Mouse (Mus musculus): Measurements from ENCODE around the gene Plxna2. TPM values are rescaled to one million over a fixed set of nuclear protein-coding genes. Genes with fewer than 3 reads are reported as not detected.
A peak's percentile ranks its signal among the peaks of the same experiment; 100 is the strongest.

The Plxna2 gene
- total RNA-seq, 2 experiments from 2014 or later: 0.09 to 1.5 TPM

GRCm38 (mm10) chr1:194693063-194693462 is 75.0 kb downstream of the Plxna2 start:
- ATAC-seq (replicated peaks; ENCODE audit: low FRiP score, low TSS enrichment, poor library complexity, severe bottlenecking): no peak

- ATAC-seq (replicated peaks; ENCODE audit: low FRiP score, low TSS enrichment, poor library complexity, severe bottlenecking): no peak
Measured at GRCm38 (mm10) chr1:194693488-194693887, 75.5 kb downstream of the Plxna2 start.

- ATAC-seq (replicated peaks; ENCODE audit: low FRiP score, low TSS enrichment, poor library complexity, severe bottlenecking): no peak
Measured at GRCm38 (mm10) chr1:194694805-194695204, 76.8 kb downstream of the Plxna2 start.

- no peak for ATAC-seq (replicated peaks; ENCODE audit: low FRiP score, low TSS enrichment, poor library complexity, severe bottlenecking)
Measured at GRCm38 (mm10) chr1:194697439-194697838, 79.4 kb downstream of the Plxna2 start.

GRCm38 (mm10) chr1:194699321-194699720 is 81.3 kb downstream of the Plxna2 start:
- no peak for ATAC-seq (replicated peaks; ENCODE audit: low FRiP score, low TSS enrichment, poor library complexity, severe bottlenecking)

- ATAC-seq (replicated peaks; ENCODE audit: low FRiP score, low TSS enrichment, poor library complexity, severe bottlenecking): no peak
Measured at GRCm38 (mm10) chr1:194703235-194703634, 85.2 kb downstream of the Plxna2 start.

GRCm38 (mm10) chr1:194704171-194704855 is 86.3 kb downstream of the Plxna2 start:
- ATAC-seq (replicated peaks; ENCODE audit: low FRiP score, low TSS enrichment, poor library complexity, severe bottlenecking): peak; percentile 58; the same call in 1 of the 2 replicates

- ATAC-seq (replicated peaks; ENCODE audit: low FRiP score, low TSS enrichment, poor library complexity, severe bottlenecking): peak; percentile 61; the same call in 1 of the 2 replicates
Measured at GRCm38 (mm10) chr1:194706566-194706965, 88.5 kb downstream of the Plxna2 start.

- no peak for ATAC-seq (replicated peaks; ENCODE audit: low FRiP score, low TSS enrichment, poor library complexity, severe bottlenecking)
Measured at GRCm38 (mm10) chr1:194712373-194712772, 94.4 kb downstream of the Plxna2 start.

GRCm38 (mm10) chr1:194714138-194715031 is 96.4 kb downstream of the Plxna2 start:
- no peak for ATAC-seq (replicated peaks; ENCODE audit: low FRiP score, low TSS enrichment, poor library complexity, severe bottlenecking)

GRCm38 (mm10) chr1:194717451-194717874 is 99.4 kb downstream of the Plxna2 start:
- ATAC-seq (replicated peaks; ENCODE audit: low FRiP score, low TSS enrichment, poor library complexity, severe bottlenecking): no peak

GRCm38 (mm10) chr1:194720406-194720805 is 102.4 kb downstream of the Plxna2 start:
- ATAC-seq (replicated peaks; ENCODE audit: low FRiP score, low TSS enrichment, poor library complexity, severe bottlenecking): no peak

GRCm38 (mm10) chr1:194721260-194721659 is 103.2 kb downstream of the Plxna2 start:
- no peak for ATAC-seq (replicated peaks; ENCODE audit: low FRiP score, low TSS enrichment, poor library complexity, severe bottlenecking)

- ATAC-seq (replicated peaks; ENCODE audit: low FRiP score, low TSS enrichment, poor library complexity, severe bottlenecking): peak; percentile 82
Measured at GRCm38 (mm10) chr1:194722329-194722728, 104.3 kb downstream of the Plxna2 start.

GRCm38 (mm10) chr1:194734836-194735235 is 116.8 kb downstream of the Plxna2 start:
- no peak for ATAC-seq (replicated peaks; ENCODE audit: low FRiP score, low TSS enrichment, poor library complexity, severe bottlenecking)

GRCm38 (mm10) chr1:194739894-194740293 is 121.9 kb downstream of the Plxna2 start:
- ATAC-seq (replicated peaks; ENCODE audit: low FRiP score, low TSS enrichment, poor library complexity, severe bottlenecking): 0 out of 2 replicates have a peak, but pooled peaks have one; percentile 19

- ATAC-seq (replicated peaks; ENCODE audit: low FRiP score, low TSS enrichment, poor library complexity, severe bottlenecking): no peak
Measured at GRCm38 (mm10) chr1:194742901-194743422, 124.9 kb downstream of the Plxna2 start.

- ATAC-seq (replicated peaks; ENCODE audit: low FRiP score, low TSS enrichment, poor library complexity, severe bottlenecking): no peak
Measured at GRCm38 (mm10) chr1:194745177-194745934, 127.3 kb downstream of the Plxna2 start.

All from megakaryocyte-erythroid progenitor cell, adult 5-6 weeks (primary cell).